Mouse (Mus musculus): Measurements from ENCODE around the gene Mbd4. TPM values are rescaled to one million over a fixed set of nuclear protein-coding genes. Genes with fewer than 3 reads are reported as not detected.

Gene Mbd4
- polyA plus RNA-seq, 1 experiment from 2014 or later = 32.3 TPM

- H3K4me1 ChIP-seq = peaks cover 23% of the 10 kb centered on the region
- DNase-seq (ENCODE audit: low spot score) = no peak
- 92% methylated on average over 3 of the region's 3 CpGs for WGBS
- H3K4me3 ChIP-seq = no peak overlapping the region
- H3K36me3 ChIP-seq = peaks cover 2% of the 10 kb centered on the region; the same call in 1 of the 2 replicates
- H3K9me3 ChIP-seq (replicated peaks) = no peaks in the 10 kb centered on the region
- H3K27me3 ChIP-seq (ENCODE audit: low read depth, poor library complexity, severe bottlenecking) = no peaks in the 10 kb centered on the region
- no peak overlapping the region for H3K27ac ChIP-seq (replicated peaks)
Observed at GRCm38 (mm10) chr6:115855733-115856360, 2.7 kb upstream of the Mbd4 start.

GRCm38 (mm10) chr6:115854432-115854831 is 1.3 kb upstream of the Mbd4 start:
- DNase-seq (ENCODE audit: low spot score) = no peak

GRCm38 (mm10) chr6:115853985-115854384 is 814 bp upstream of the Mbd4 start:
- peaks cover 23% of the 10 kb centered on the region for H3K4me1 ChIP-seq
- no peak for DNase-seq (ENCODE audit: low spot score)
- H3K9me3 ChIP-seq (replicated peaks) = no peaks in the 10 kb centered on the region
- H3K36me3 ChIP-seq = peaks cover 17% of the 10 kb centered on the region
- H3K27me3 ChIP-seq (ENCODE audit: low read depth, poor library complexity, severe bottlenecking) = no peaks in the 10 kb centered on the region
- peak overlapping the region; percentile 66 for H3K4me3 ChIP-seq
- WGBS = 45% methylated on average over 7 of the region's 7 CpGs
- H3K27ac ChIP-seq (replicated peaks) = peak overlapping the region; percentile 88

More at GRCm38 (mm10) chr6:115854432-115854831, 1.3 kb upstream of the Mbd4 start:
- peaks cover 23% of the 10 kb centered on the region for H3K4me1 ChIP-seq
- no peaks in the 10 kb centered on the region for H3K27me3 ChIP-seq (ENCODE audit: low read depth, poor library complexity, severe bottlenecking)
- H3K4me3 ChIP-seq = peak overlapping the region; percentile 66; the same call in 1 of the 2 replicates
- peaks cover 13% of the 10 kb centered on the region for H3K36me3 ChIP-seq
- peak overlapping the region; percentile 88; the same call in 1 of the 2 replicates for H3K27ac ChIP-seq (replicated peaks)
- 63% methylated on average over 2 of the region's 2 CpGs for WGBS
- H3K9me3 ChIP-seq (replicated peaks) = no peaks in the 10 kb centered on the region

DNA sequence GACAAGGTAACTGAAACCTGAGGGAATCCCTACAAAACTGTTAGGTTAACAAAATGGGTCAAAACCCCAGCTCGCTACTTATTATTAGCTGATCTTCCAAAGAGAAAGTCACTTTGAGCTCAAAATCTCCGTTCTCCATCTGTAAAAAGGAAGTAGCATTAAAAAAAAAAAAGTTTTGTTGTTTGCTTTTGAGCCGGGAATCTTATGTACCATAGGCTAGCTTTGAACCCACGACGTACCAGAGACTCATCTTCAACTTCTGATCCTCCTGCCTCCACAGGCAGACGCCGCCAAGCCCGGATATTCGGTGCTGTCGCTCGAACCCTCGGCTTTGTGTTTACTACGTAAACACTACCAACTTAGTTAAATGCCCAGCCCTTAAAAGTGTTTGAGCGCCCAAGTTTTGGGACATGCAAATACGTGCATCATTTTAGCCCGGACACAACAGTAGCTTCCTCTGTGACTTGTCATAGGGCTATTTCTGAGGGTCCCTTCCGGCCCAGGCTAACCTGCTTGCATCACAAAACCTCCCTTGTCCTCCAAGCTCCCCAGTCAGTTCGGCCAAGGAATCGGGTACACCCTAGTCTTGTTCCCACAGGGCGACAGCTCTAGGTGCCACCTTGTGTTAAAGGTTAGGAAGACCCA is 603 bp downstream of the Mbd4 start:
- peaks cover 23% of the 10 kb centered on the region for H3K4me1 ChIP-seq
- peak overlapping the region; percentile 66 for H3K4me3 ChIP-seq
- peaks cover 30% of the 10 kb centered on the region for H3K36me3 ChIP-seq
- H3K27ac ChIP-seq (replicated peaks) = peak overlapping the region; percentile 88
- no peak for DNase-seq (ENCODE audit: low spot score)
- H3K27me3 ChIP-seq (ENCODE audit: low read depth, poor library complexity, severe bottlenecking) = no peaks in the 10 kb centered on the region
- WGBS = 5% methylated on average over 20 of the region's 20 CpGs
- H3K9me3 ChIP-seq (replicated peaks) = no peaks in the 10 kb centered on the region

DNA sequence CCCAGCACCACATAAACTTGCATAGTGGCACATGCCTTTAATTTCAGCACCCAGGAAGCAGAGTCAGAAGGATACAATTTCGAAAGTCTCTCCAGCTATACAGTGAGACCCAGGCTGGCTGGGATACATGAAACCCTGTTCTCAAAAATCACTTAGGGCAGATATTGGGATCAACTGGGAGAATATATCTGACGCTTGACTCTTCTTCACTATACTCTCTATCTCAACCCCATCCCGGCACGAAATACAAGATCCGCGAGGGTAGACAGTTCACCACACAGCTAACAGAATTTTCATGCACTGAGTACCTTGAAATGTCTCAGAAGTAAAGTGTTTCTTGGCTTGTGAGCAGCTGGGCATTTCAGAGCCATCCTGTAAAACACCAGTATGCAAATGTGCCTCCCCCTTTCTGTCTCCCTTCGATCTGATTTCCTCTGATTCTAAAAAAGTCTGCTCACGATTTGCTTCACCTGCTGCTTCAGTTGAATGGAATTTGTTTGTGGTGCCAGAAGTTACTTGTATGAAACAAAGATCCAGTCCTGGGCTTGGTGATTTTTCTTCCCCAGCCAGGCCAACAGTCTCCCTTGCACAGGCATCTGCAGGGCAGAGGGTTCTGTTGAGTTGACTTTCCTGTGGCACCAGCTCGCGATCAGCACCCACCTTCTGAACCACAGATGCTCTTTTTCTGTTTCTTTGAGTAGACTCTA is 4.4 kb downstream of the Mbd4 start:
- H3K36me3 ChIP-seq = peaks cover 56% of the 10 kb centered on the region
- 95% methylated on average over 10 of the region's 10 CpGs for WGBS

DNA sequence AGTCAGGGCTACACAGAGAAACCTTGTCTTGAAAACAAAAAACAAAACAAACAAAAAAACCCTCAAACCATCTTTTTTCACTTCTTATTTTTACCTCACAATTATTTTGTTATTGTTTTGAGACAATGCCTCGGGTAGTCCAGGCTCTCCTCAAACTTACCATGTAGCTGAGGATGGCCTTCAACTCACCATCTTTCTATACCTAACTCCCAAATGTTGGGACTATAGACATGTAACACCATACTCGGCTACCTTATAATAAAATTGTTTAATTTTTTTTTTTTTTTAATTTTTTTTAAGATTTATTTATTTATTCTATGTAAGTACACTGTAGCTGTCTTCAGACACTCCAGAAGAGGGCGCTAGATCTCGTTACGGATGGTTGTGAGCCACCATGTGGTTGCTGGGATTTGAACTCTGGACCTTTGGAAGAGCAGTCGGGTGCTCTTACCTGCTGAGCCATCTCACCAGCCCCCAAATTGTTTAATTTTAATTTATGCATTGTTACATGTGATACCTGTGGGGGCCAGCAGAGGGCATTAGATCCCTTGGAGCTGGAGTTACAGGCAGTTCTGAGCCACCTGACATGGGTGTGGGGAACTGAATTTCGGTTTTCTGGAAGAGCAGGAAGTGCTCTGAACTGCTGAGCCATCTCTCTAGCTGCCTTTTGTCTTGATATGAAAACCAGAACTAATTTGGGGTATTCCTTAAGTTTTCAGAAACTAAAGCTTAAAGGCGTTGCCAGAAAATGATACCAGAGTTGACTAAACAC is 6.3 kb downstream of the Mbd4 start:
- no peak overlapping the region for H3K4me3 ChIP-seq
- H3K36me3 ChIP-seq = peaks cover 75% of the 10 kb centered on the region
- WGBS = 42% methylated on average over 8 of the region's 8 CpGs
- H3K27me3 ChIP-seq (ENCODE audit: low read depth, poor library complexity, severe bottlenecking) = no peaks in the 10 kb centered on the region
- H3K4me1 ChIP-seq = peaks cover 5% of the 10 kb centered on the region
- no peaks in the 10 kb centered on the region for H3K9me3 ChIP-seq (replicated peaks)
- no peak overlapping the region for H3K27ac ChIP-seq (replicated peaks)
- peak; percentile 66 for DNase-seq (ENCODE audit: low spot score)

More for the DNA sequence above, 4.4 kb downstream of the Mbd4 start:
- Histone ChIP-seq H3K9me3 (replicated peaks) (no peaks in the 10 kb centered on the region), H3K27ac (replicated peaks) (no peak overlapping the region), H3K4me3 (no peak overlapping the region), H3K4me1 (peaks cover 19% of the 10 kb centered on the region), H3K27me3 (ENCODE audit: low read depth, poor library complexity, severe bottlenecking) (no peaks in the 10 kb centered on the region)
- DNase-seq (ENCODE audit: low spot score) = no peak

- Histone ChIP-seq H3K4me3 (no peak overlapping the region), H3K36me3 (peaks cover 74% of the 10 kb centered on the region), H3K27ac (replicated peaks) (no peak overlapping the region), H3K4me1 (no peaks in the 10 kb centered on the region), H3K9me3 (replicated peaks) (no peaks in the 10 kb centered on the region), H3K27me3 (ENCODE audit: low read depth, poor library complexity, severe bottlenecking) (no peaks in the 10 kb centered on the region)
- WGBS = 96% methylated on average over 4 of the region's 4 CpGs
- no peak for DNase-seq (ENCODE audit: low spot score)
Observed at GRCm38 (mm10) chr6:115845006-115845405, 8.2 kb downstream of the Mbd4 start.

GRCm38 (mm10) chr6:115838745-115839144 is 14.4 kb downstream of the Mbd4 start:
- 0 out of 2 replicates have a peak overlapping the region, but pooled peaks have one; percentile 84 for H3K27ac ChIP-seq (replicated peaks)
- peaks cover 29% of the 10 kb centered on the region for H3K36me3 ChIP-seq
- H3K9me3 ChIP-seq (replicated peaks) = no peaks in the 10 kb centered on the region
- peak overlapping the region; percentile 57 for H3K4me3 ChIP-seq
- 69% methylated on average over 5 of the region's 5 CpGs for WGBS
- DNase-seq (ENCODE audit: low spot score) = no peak
- peaks cover 17% of the 10 kb centered on the region for H3K4me1 ChIP-seq
- H3K27me3 ChIP-seq (ENCODE audit: low read depth, poor library complexity, severe bottlenecking) = no peaks in the 10 kb centered on the region

- H3K36me3 ChIP-seq = peaks cover 23% of the 10 kb centered on the region
- H3K27ac ChIP-seq (replicated peaks) = peak within 1 kb of the TSS; percentile 84
- H3K4me1 ChIP-seq = peaks cover 17% of the 10 kb centered on the region
- DNase-seq (ENCODE audit: low spot score) = peak; percentile 82
- H3K27me3 ChIP-seq (ENCODE audit: low read depth, poor library complexity, severe bottlenecking) = no peaks in the 10 kb centered on the region
- WGBS = under 1% methylated on average over 19 of the region's 19 CpGs
- H3K9me3 ChIP-seq (replicated peaks) = no peaks in the 10 kb centered on the region
- peak within 1 kb of the TSS; percentile 57 for H3K4me3 ChIP-seq
Observed at GRCm38 (mm10) chr6:115838161-115838597, 15.0 kb downstream of the Mbd4 start, which contains the start of gene Efcab12. Gene Efcab12 (minus strand): TSS chr6:115838412.

GRCm38 (mm10) chr6:115833861-115834260 is 19.3 kb downstream of the Mbd4 start:
- Histone ChIP-seq H3K4me1 (peaks cover 17% of the 10 kb centered on the region), H3K9me3 (replicated peaks) (no peaks in the 10 kb centered on the region), H3K36me3 (0 out of 2 replicates have a peak, but pooled peaks cover 3% of the 10 kb centered on the region), H3K27ac (replicated peaks) (no peak overlapping the region), H3K27me3 (ENCODE audit: low read depth, poor library complexity, severe bottlenecking) (no peaks in the 10 kb centered on the region), H3K4me3 (no peak overlapping the region)
- no peak for DNase-seq (ENCODE audit: low spot score)

GRCm38 (mm10) chr6:115832152-115832850 is 20.9 kb downstream of the Mbd4 start:
- WGBS = 93% methylated on average over 2 of the region's 2 CpGs
- Histone ChIP-seq H3K4me3 (no peak overlapping the region), H3K9me3 (replicated peaks) (no peaks in the 10 kb centered on the region), H3K4me1 (peaks cover 1% of the 10 kb centered on the region), H3K36me3 (0 out of 2 replicates have a peak, but pooled peaks cover 3% of the 10 kb centered on the region), H3K27me3 (ENCODE audit: low read depth, poor library complexity, severe bottlenecking) (no peaks in the 10 kb centered on the region), H3K27ac (replicated peaks) (no peak overlapping the region)
- DNase-seq (ENCODE audit: low spot score) = no peak
